Mouse (Mus musculus): ENCODE data around the gene Dkkl1. TPM values are rescaled to one million over a fixed set of nuclear protein-coding genes. Genes with fewer than 3 reads are reported as not detected.

The Dkkl1 gene
- polyA plus RNA-seq, 1 experiment from 2014 or later, result 3.1 TPM

GRCm38 (mm10) chr7:45216442-45217183 lies 4.7 kb upstream of the Dkkl1 start:
- Histone ChIP-seq H3K4me3 (ENCODE audit: low read depth, low read length) (peak overlapping the region; percentile 62), H3K4me2 (ENCODE audit: low read depth) (peak overlapping the region; percentile 79), H3K9ac (ENCODE audit: low read length) (peak overlapping the region; percentile 85), H3K9me3 (ENCODE audit: control insufficient read depth, low read length) (no peaks in the 10 kb centered on the region), H3K36me3 (ENCODE audit: control insufficient read depth, insufficient read depth, low read length) (peaks cover 17% of the 10 kb centered on the region), H3K4me1 (ENCODE audit: control insufficient read depth, insufficient read depth, low read length) (peaks cover 13% of the 10 kb centered on the region), H3K27ac (ENCODE audit: low read depth, low read length) (peak overlapping the region; percentile 92), H3K27me3 (ENCODE audit: control insufficient read depth, insufficient read depth, low read length) (peaks cover 9% of the 10 kb centered on the region)
- WGBS, result 0% methylated on average over 13 of the region's 13 CpGs
- DNase-seq (ENCODE audit: low spot score) (peak; percentile 94), ATAC-seq (ENCODE audit: insufficient read depth, low FRiP score, low TSS enrichment) (peak; percentile 82)

GRCm38 (mm10) chr7:45215673-45216441 lies 3.9 kb upstream of the Dkkl1 start, which contains the start of gene Tead2:
TSS of gene Tead2 (plus strand) at chr7:45215753.
- peak within 1 kb of the TSS; percentile 92 for H3K27ac ChIP-seq (ENCODE audit: low read depth, low read length)

DNA sequence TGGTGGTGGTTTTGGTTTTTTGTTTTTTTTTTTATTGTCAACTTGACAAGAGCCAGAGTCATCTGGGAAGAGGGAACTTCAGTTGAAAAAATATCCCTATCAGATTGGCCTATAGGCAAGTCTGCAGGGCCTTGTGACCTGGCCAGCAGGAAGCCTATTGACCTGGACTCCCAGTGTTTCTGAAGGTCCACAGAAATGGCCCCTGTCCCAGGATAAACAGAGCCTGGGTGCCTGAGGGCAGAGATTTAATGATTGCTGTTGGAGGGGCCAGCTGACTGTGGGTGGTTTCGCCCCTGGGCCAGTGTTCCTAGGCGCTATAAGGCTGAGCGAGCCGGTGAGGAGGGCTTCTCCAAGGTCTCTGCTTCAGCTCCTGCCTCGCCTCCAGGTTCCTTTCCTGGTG lies 1.8 kb upstream of the Dkkl1 start:
- Histone ChIP-seq H3K9me3 (ENCODE audit: control insufficient read depth, low read length) (no peaks in the 10 kb centered on the region), H3K9ac (ENCODE audit: low read length) (no peak overlapping the region), H3K4me2 (ENCODE audit: low read depth) (no peak overlapping the region), H3K4me3 (ENCODE audit: low read depth, low read length) (no peak overlapping the region), H3K36me3 (ENCODE audit: control insufficient read depth, insufficient read depth, low read length) (peaks cover 8% of the 10 kb centered on the region), H3K27me3 (ENCODE audit: control insufficient read depth, insufficient read depth, low read length) (peaks cover 17% of the 10 kb centered on the region), H3K27ac (ENCODE audit: low read depth, low read length) (no peak overlapping the region), H3K4me1 (ENCODE audit: control insufficient read depth, insufficient read depth, low read length) (peaks cover 13% of the 10 kb centered on the region)
- ATAC-seq (ENCODE audit: insufficient read depth, low FRiP score, low TSS enrichment) (no peak), DNase-seq (ENCODE audit: low spot score) (no peak)
- WGBS, result 48% methylated on average over 5 of the region's 5 CpGs

More at GRCm38 (mm10) chr7:45215673-45216441, 3.9 kb upstream of the Dkkl1 start, which contains the start of gene Tead2:
- WGBS, result 0% methylated on average over 49 of the region's 55 CpGs
- DNase-seq (ENCODE audit: low spot score) (peak; percentile 81), ATAC-seq (ENCODE audit: insufficient read depth, low FRiP score, low TSS enrichment) (peak; percentile 56)
- no peaks in the 10 kb centered on the region for H3K9me3 ChIP-seq (ENCODE audit: control insufficient read depth, low read length)
- H3K4me2 ChIP-seq (ENCODE audit: low read depth), result peak within 1 kb of the TSS; percentile 79
- H3K4me3 ChIP-seq (ENCODE audit: low read depth, low read length), result peak within 1 kb of the TSS; percentile 62
- peaks cover 17% of the 10 kb centered on the region for H3K36me3 ChIP-seq (ENCODE audit: control insufficient read depth, insufficient read depth, low read length)
- H3K9ac ChIP-seq (ENCODE audit: low read length), result peak within 1 kb of the TSS; percentile 85
- H3K27me3 ChIP-seq (ENCODE audit: control insufficient read depth, insufficient read depth, low read length), result peaks cover 13% of the 10 kb centered on the region
- peaks cover 13% of the 10 kb centered on the region for H3K4me1 ChIP-seq (ENCODE audit: control insufficient read depth, insufficient read depth, low read length)

DNA sequence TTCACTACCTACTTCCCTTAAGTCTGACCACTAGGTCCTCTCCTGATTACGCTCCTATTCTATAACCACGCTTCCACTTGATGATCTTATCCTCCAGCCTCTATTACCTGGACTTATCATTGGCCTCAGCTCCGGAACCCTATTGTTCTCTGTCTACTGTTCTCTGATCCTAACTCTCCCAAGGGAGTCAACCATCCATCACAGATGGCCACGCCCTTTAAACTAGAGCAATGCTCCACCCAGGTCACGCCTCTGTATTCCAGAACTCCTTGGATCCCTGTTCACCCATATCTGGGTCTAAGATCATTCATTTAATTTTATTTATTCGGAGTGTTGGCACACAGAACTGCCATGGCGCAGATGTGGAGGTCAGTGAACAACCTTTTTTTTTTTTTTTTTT lies 409 bp upstream of the Dkkl1 start:
- no peak overlapping the region for H3K9ac ChIP-seq (ENCODE audit: low read length)
- H3K27me3 ChIP-seq (ENCODE audit: control insufficient read depth, insufficient read depth, low read length), result peaks cover 17% of the 10 kb centered on the region
- 76% methylated on average over 7 of the region's 7 CpGs for WGBS
- ATAC-seq (ENCODE audit: insufficient read depth, low FRiP score, low TSS enrichment) (no peak), DNase-seq (ENCODE audit: low spot score) (no peak)
- H3K9me3 ChIP-seq (ENCODE audit: control insufficient read depth, low read length), result no peaks in the 10 kb centered on the region
- no peak overlapping the region for H3K4me2 ChIP-seq (ENCODE audit: low read depth)
- H3K27ac ChIP-seq (ENCODE audit: low read depth, low read length), result no peak overlapping the region
- H3K4me1 ChIP-seq (ENCODE audit: control insufficient read depth, insufficient read depth, low read length), result peaks cover 5% of the 10 kb centered on the region
- H3K4me3 ChIP-seq (ENCODE audit: low read depth, low read length), result no peak overlapping the region
- H3K36me3 ChIP-seq (ENCODE audit: control insufficient read depth, insufficient read depth, low read length), result no peaks in the 10 kb centered on the region; the same call in 1 of the 2 replicates

DNA sequence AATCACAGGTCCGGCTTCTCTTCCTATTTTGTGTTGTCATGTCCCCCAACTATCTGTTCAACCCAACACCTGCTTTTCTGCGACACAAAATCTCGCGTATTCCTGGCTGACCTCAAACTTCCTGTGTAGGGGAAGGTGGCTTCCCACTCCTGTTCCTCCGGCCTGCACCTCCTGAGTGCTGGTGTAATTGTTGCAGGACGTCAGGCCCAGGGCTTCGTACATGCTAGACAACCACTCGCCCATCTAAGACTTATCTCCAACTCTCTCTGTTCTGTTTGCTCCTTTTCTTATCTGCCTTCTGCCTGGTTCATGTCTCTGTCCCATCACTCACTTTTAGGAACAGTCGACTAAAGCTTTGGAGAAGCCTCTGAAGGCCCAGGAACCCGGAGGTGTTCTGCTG lies 877 bp downstream of the Dkkl1 start:
- no peak for ATAC-seq (ENCODE audit: insufficient read depth, low FRiP score, low TSS enrichment)
- H3K4me2 ChIP-seq (ENCODE audit: low read depth), result no peak overlapping the region
- no peaks in the 10 kb centered on the region for H3K9me3 ChIP-seq (ENCODE audit: control insufficient read depth, low read length)
- H3K27ac ChIP-seq (ENCODE audit: low read depth, low read length), result no peak overlapping the region
- WGBS, result 73% methylated on average over 10 of the region's 10 CpGs
- no peak overlapping the region for H3K9ac ChIP-seq (ENCODE audit: low read length)
- no peak for DNase-seq (ENCODE audit: low spot score)
- H3K36me3 ChIP-seq (ENCODE audit: control insufficient read depth, insufficient read depth, low read length), result no peaks in the 10 kb centered on the region
- no peaks in the 10 kb centered on the region for H3K4me1 ChIP-seq (ENCODE audit: control insufficient read depth, insufficient read depth, low read length)
- peaks cover 17% of the 10 kb centered on the region for H3K27me3 ChIP-seq (ENCODE audit: control insufficient read depth, insufficient read depth, low read length)
- no peak overlapping the region for H3K4me3 ChIP-seq (ENCODE audit: low read depth, low read length)

DNA sequence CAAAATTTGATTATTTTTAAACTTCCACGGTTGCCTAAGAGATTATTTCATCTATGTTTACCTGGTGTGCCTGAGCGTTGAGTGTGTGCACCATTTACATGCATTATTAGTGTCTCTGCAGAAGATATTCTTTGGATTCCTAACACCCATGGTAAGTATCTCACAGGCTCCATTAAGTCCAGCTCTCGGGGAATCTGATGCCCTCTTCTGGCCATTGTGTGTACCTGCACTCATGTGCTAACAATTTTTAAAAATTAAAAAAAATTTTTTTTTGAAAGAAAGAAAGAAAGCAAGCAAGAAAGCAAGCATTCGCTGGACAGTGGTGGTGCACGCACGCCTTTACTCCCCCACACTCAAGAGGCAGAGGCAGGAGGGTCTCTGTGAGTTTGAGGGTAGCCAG lies 3.7 kb downstream of the Dkkl1 start:
- DNase-seq (ENCODE audit: low spot score), result no peak

DNA sequence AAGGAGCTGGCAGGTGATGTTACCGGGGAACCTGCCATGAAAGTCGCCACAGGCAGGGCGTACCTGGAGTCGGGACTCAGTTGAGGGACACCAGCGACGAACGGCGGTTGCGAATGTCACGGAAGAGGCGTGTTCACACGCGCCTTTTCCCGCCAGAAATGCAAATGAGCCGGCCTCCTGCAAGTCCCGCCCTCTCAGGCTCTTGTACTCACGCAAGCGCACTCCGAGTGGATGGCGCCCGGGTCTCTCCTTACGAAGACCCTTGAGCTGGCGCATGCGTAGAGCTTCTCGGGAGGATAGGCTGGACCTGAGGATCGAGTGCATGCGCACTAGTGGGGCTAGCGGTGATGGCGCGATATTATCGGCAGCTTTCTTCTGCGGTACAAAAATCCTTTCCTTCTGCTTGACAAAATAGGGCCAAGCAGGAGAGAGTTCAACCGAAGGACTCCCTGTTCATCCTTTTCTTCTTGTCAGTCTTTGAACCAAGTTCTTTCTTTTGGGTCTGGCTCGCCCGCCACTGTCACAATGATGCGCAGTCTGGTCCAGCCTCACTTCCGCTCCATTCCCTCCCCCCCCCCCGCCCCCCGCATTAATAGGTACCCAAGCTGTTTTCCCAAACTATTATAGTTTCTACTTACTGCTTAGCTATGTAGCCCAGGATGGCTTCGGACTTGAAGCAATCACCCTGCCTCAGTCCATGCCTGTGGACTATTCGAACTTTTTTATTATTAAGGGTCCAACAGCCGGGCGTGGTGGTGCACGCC lies 7.4 kb downstream of the Dkkl1 start, which contains the start of gene Ccdc155:
Gene Ccdc155, minus strand, starts transcription at position 513 of the 764 bp plus-strand sequence.
- Histone ChIP-seq H3K4me1 (ENCODE audit: control insufficient read depth, insufficient read depth, low read length) (no peaks in the 10 kb centered on the region), H3K4me2 (ENCODE audit: low read depth) (peak within 1 kb of the TSS; percentile 42), H3K9ac (ENCODE audit: low read length) (peak within 1 kb of the TSS; percentile 50), H3K4me3 (ENCODE audit: low read depth, low read length) (peak within 1 kb of the TSS; percentile 31), H3K36me3 (ENCODE audit: control insufficient read depth, insufficient read depth, low read length) (no peaks in the 10 kb centered on the region), H3K27ac (ENCODE audit: low read depth, low read length) (no peak within 1 kb of the TSS), H3K9me3 (ENCODE audit: control insufficient read depth, low read length) (no peaks in the 10 kb centered on the region), H3K27me3 (ENCODE audit: control insufficient read depth, insufficient read depth, low read length) (no peaks in the 10 kb centered on the region)
- DNase-seq (ENCODE audit: low spot score) (peak; percentile 98), ATAC-seq (ENCODE audit: insufficient read depth, low FRiP score, low TSS enrichment) (peak; percentile 94)
- 10% methylated on average over 43 of the region's 44 CpGs for WGBS

More for the DNA sequence above, 3.7 kb downstream of the Dkkl1 start:
- H3K27me3 ChIP-seq (ENCODE audit: control insufficient read depth, insufficient read depth, low read length), result peaks cover 17% of the 10 kb centered on the region
- H3K27ac ChIP-seq (ENCODE audit: low read depth, low read length), result no peak overlapping the region
- H3K4me1 ChIP-seq (ENCODE audit: control insufficient read depth, insufficient read depth, low read length), result no peaks in the 10 kb centered on the region
- no peak overlapping the region for H3K4me2 ChIP-seq (ENCODE audit: low read depth)
- H3K4me3 ChIP-seq (ENCODE audit: low read depth, low read length), result no peak overlapping the region
- no peak for ATAC-seq (ENCODE audit: insufficient read depth, low FRiP score, low TSS enrichment)
- no peaks in the 10 kb centered on the region for H3K36me3 ChIP-seq (ENCODE audit: control insufficient read depth, insufficient read depth, low read length)
- WGBS, result 76% methylated on average over 6 of the region's 6 CpGs
- no peaks in the 10 kb centered on the region for H3K9me3 ChIP-seq (ENCODE audit: control insufficient read depth, low read length)
- H3K9ac ChIP-seq (ENCODE audit: low read length), result no peak overlapping the region

- Histone ChIP-seq H3K4me2 (ENCODE audit: low read depth) (no peak overlapping the region), H3K36me3 (ENCODE audit: control insufficient read depth, insufficient read depth, low read length) (no peaks in the 10 kb centered on the region), H3K4me3 (ENCODE audit: low read depth, low read length) (no peak overlapping the region), H3K4me1 (ENCODE audit: control insufficient read depth, insufficient read depth, low read length) (no peaks in the 10 kb centered on the region), H3K9me3 (ENCODE audit: control insufficient read depth, low read length) (no peaks in the 10 kb centered on the region), H3K27ac (ENCODE audit: low read depth, low read length) (no peak overlapping the region), H3K27me3 (ENCODE audit: control insufficient read depth, insufficient read depth, low read length) (no peaks in the 10 kb centered on the region), H3K9ac (ENCODE audit: low read length) (no peak overlapping the region)
- DNase-seq (ENCODE audit: low spot score), result no peak
- no peak for ATAC-seq (ENCODE audit: insufficient read depth, low FRiP score, low TSS enrichment)
- WGBS, result 65% methylated on average over 10 of the region's 10 CpGs
Observed at GRCm38 (mm10) chr7:45202654-45203053, 9.3 kb downstream of the Dkkl1 start.
